ENCODE assay signal across 8 mouse cellular contexts in genomic region chr2:4017528-4018288, GRCm38 (mm10). TPM values are rescaled to one million over a fixed set of nuclear protein-coding genes. Genes with fewer than 3 reads are reported as not detected.
A peak's percentile ranks its signal among the peaks of the same experiment; 100 is the strongest.
DNase-seq lines count a peak whose midpoint lies in the region; ATAC-seq lines count a peak whose summit lies in the region.

Frmd4a (plus strand) TSS chr2:4017717.

- no peak for ATAC-seq in liver, embryonic 12.5 days
- no peak for ATAC-seq in embryonic facial prominence, embryonic 11.5 days (replicated peaks; ENCODE audit: insufficient number of reproducible peaks, low FRiP score, low TSS enrichment, low read depth)
- no peak for ATAC-seq in heart, embryonic 14.5 days (ENCODE audit: insufficient number of reproducible peaks, insufficient read depth, low FRiP score, low read depth)
- peak; percentile 76 for ATAC-seq in midbrain, embryonic 16.5 days

- H3K9ac ChIP-seq in liver, embryonic 12.5 days = no peak within 1 kb of the TSS
- 0 out of 2 replicates have a peak within 1 kb of the TSS, but pooled peaks have one; percentile 9 for H3K9ac ChIP-seq in embryonic facial prominence, embryonic 11.5 days (replicated peaks; ENCODE audit: low read length)
- H3K9ac ChIP-seq in heart, embryonic 14.5 days (ENCODE audit: low read length) = no peak within 1 kb of the TSS; the same call in 1 of the 2 replicates
- H3K9ac ChIP-seq in midbrain, embryonic 16.5 days (ENCODE audit: low read depth, low read length) = peak within 1 kb of the TSS; percentile 65

- H3K36me3 ChIP-seq in liver, embryonic 12.5 days = no peaks in the 10 kb centered on the region
- H3K36me3 ChIP-seq in embryonic facial prominence, embryonic 11.5 days (replicated peaks; ENCODE audit: control insufficient read depth, insufficient read depth, low read depth, low read length) = no peaks in the 10 kb centered on the region
- H3K36me3 ChIP-seq in heart, embryonic 14.5 days (ENCODE audit: control insufficient read depth, insufficient read depth, low read length) = no peaks in the 10 kb centered on the region
- H3K36me3 ChIP-seq in midbrain, embryonic 16.5 days (ENCODE audit: control insufficient read depth, insufficient read depth, low read length) = no peaks in the 10 kb centered on the region

- 34% methylated on average over 8 of the region's 8 CpGs for WGBS in liver, embryonic 12.5 days (ENCODE audit: insufficient replicate concordance)
- 55% methylated on average over 8 of the region's 8 CpGs for WGBS in embryonic facial prominence, embryonic 11.5 days
- WGBS in heart, embryonic 14.5 days = 43% methylated on average over 8 of the region's 8 CpGs
- WGBS in midbrain, embryonic 16.5 days = 29% methylated on average over 8 of the region's 8 CpGs

- H3K4me1 ChIP-seq in liver, embryonic 12.5 days = no peaks in the 10 kb centered on the region
- H3K4me1 ChIP-seq in embryonic facial prominence, embryonic 11.5 days (ENCODE audit: control insufficient read depth, insufficient read depth, low read length) = no peaks in the 10 kb centered on the region; the same call in 1 of the 2 replicates
- peaks cover 3 to 6% of the 10 kb centered on the region in 2 experiments; a peak in 2 of 4 replicates for H3K4me1 ChIP-seq in heart, embryonic 14.5 days (ENCODE audit: control insufficient read depth in 2 of 2, insufficient read depth in 2 of 2, low read length in 2 of 2)
- peaks cover 23% of the 10 kb centered on the region for H3K4me1 ChIP-seq in midbrain, embryonic 16.5 days (ENCODE audit: control insufficient read depth, insufficient read depth, low read length)

- no peak within 1 kb of the TSS for H3K4me2 ChIP-seq in liver, embryonic 12.5 days
- H3K4me2 ChIP-seq in embryonic facial prominence, embryonic 11.5 days (ENCODE audit: low read depth, low read length) = no peak within 1 kb of the TSS
- peak within 1 kb of the TSS; percentile 47 for H3K4me2 ChIP-seq in heart, embryonic 14.5 days (ENCODE audit: low read length)
- H3K4me2 ChIP-seq in midbrain, embryonic 16.5 days (ENCODE audit: low read length) = peak within 1 kb of the TSS; percentile 66

- no peak within 1 kb of the TSS for H3K27ac ChIP-seq in liver, embryonic 12.5 days
- no peak within 1 kb of the TSS for H3K27ac ChIP-seq in embryonic facial prominence, embryonic 11.5 days (replicated peaks; ENCODE audit: low read depth, low read length)
- H3K27ac ChIP-seq in heart, embryonic 14.5 days (replicated peaks in 1 of 2; ENCODE audit: control insufficient read depth in 1 of 2, insufficient read depth in 1 of 2, low read depth in 2 of 2, low read length in 2 of 2) = no peak within 1 kb of the TSS
- peak within 1 kb of the TSS; percentile 79 for H3K27ac ChIP-seq in midbrain, embryonic 16.5 days (ENCODE audit: low read length)

- no peaks in the 10 kb centered on the region for H3K27me3 ChIP-seq in liver, embryonic 12.5 days (replicated peaks)
- H3K27me3 ChIP-seq in embryonic facial prominence, embryonic 11.5 days (ENCODE audit: control insufficient read depth, insufficient read depth, low read length) = no peaks in the 10 kb centered on the region
- H3K27me3 ChIP-seq in heart, embryonic 14.5 days (ENCODE audit: control insufficient read depth, insufficient read depth, low read length) = no peaks in the 10 kb centered on the region
- H3K27me3 ChIP-seq in midbrain, embryonic 16.5 days (ENCODE audit: control insufficient read depth, insufficient read depth, low read depth, low read length) = no peaks in the 10 kb centered on the region

- no peak within 1 kb of the TSS for H3K4me3 ChIP-seq in liver, embryonic 12.5 days
- H3K4me3 ChIP-seq in embryonic facial prominence, embryonic 11.5 days (ENCODE audit: low read depth, low read length) = no peak within 1 kb of the TSS
- no peak within 1 kb of the TSS for H3K4me3 ChIP-seq in heart, embryonic 14.5 days (ENCODE audit: control insufficient read depth in 1 of 2, insufficient read depth in 1 of 2, low read depth in 1 of 2, low read length in 2 of 2)
- H3K4me3 ChIP-seq in midbrain, embryonic 16.5 days (ENCODE audit: low read depth, low read length) = peak within 1 kb of the TSS; percentile 43

- H3K9me3 ChIP-seq in liver, embryonic 12.5 days (replicated peaks) = no peaks in the 10 kb centered on the region
- no peaks in the 10 kb centered on the region for H3K9me3 ChIP-seq in embryonic facial prominence, embryonic 11.5 days (replicated peaks; ENCODE audit: control insufficient read depth, low read length)
- no peaks in the 10 kb centered on the region for H3K9me3 ChIP-seq in heart, embryonic 14.5 days (ENCODE audit: control insufficient read depth, low read length)
- no peaks in the 10 kb centered on the region for H3K9me3 ChIP-seq in midbrain, embryonic 16.5 days (replicated peaks; ENCODE audit: control insufficient read depth, low read length, poor library complexity, severe bottlenecking)

- no peak for DNase-seq in liver
- no peak for DNase-seq in embryonic facial prominence, embryonic 11.5 days (ENCODE audit: low spot score)
- peak; percentile 37 to 56 for DNase-seq in layer of hippocampus, postnatal 36 days
- DNase-seq in ovary, adult 18-20 months (ENCODE audit: low spot score) = no peak
- no peak for DNase-seq in kidney, postnatal 25 days

RNA-seq across cellular contexts. Expression of gene Frmd4a, which starts in this region (rescaled TPM):
- polyA plus RNA-seq in liver, embryonic 12.5 days (2016; fragmentation: Nextera tagmentation; extraction: Ambion mirVana) = 16.7 and 18.4 TPM in 2 replicates
- polyA plus RNA-seq in embryonic facial prominence, embryonic 11.5 days (2014; fragmentation: Nextera tagmentation; extraction: Ambion mirVana) = 38.5 and 39.3 TPM in 2 replicates
- polyA plus RNA-seq in heart, embryonic 14.5 days (2014; fragmentation: Nextera tagmentation; extraction: Ambion mirVana) = 17.7 and 18.5 TPM in 2 replicates
- total RNA-seq in layer of hippocampus, postnatal 36 days (2021) = 10 to 100 TPM; 71.0 to 94.3 TPM
- polyA plus RNA-seq in midbrain, embryonic 16.5 days (2015; fragmentation: Nextera tagmentation; extraction: Ambion mirVana) = 56.0 and 63.8 TPM in 2 replicates

Comparison
In these comparisons a context has a peak if more than half of its experiments do, and no peak if none do; other contexts are left out.
1. H3K4me2 ChIP-seq: peak in heart, embryonic 14.5 days (single experiment) and midbrain, embryonic 16.5 days (single experiment); none in liver, embryonic 12.5 days (single experiment) and embryonic facial prominence, embryonic 11.5 days (single experiment).
2. H3K9ac ChIP-seq: peak in embryonic facial prominence, embryonic 11.5 days (single experiment) and midbrain, embryonic 16.5 days (single experiment); none in liver, embryonic 12.5 days (single experiment) and heart, embryonic 14.5 days (single experiment).
3. DNase-seq: peak in layer of hippocampus, postnatal 36 days (2 of 2); none in liver (single experiment), embryonic facial prominence, embryonic 11.5 days (single experiment), ovary, adult 18-20 months (single experiment) and kidney, postnatal 25 days (0 of 2).